Mouse (Mus musculus) granulocyte monocyte progenitor cell, adult 5-6 weeks (primary cell): ENCODE data around the gene Cdc14b. TPM values are rescaled to one million over a fixed set of nuclear protein-coding genes. Genes with fewer than 3 reads are reported as not detected.

ENCODE experiments used
- ATAC-seq: replicated peaks from 2 replicates; pipeline ENCODE4 v1.8.0; 2016; ENCODE audit warnings: mild to moderate bottlenecking, moderate TSS enrichment, inconsistent platforms; ENCODE audit not compliant: poor library complexity, severe bottlenecking
- total RNA-seq, 2 experiments: library from RNA; stranded (forward) in 1 of 2; stranded (reverse) in 1 of 2; fragments of 200-712, 200-1000 nt in 1 of 2; fragments of >200 nt in 1 of 2; fragmentation: Nextera tagmentation in 1 of 2; gene quantifications; 2 replicates each; pipeline ENCODE4 v1.2.3; 2014 to 2017

Gene Cdc14b
- total RNA-seq, 2 experiments from 2014 or later: 0.97 to 2.1 TPM

DNA sequence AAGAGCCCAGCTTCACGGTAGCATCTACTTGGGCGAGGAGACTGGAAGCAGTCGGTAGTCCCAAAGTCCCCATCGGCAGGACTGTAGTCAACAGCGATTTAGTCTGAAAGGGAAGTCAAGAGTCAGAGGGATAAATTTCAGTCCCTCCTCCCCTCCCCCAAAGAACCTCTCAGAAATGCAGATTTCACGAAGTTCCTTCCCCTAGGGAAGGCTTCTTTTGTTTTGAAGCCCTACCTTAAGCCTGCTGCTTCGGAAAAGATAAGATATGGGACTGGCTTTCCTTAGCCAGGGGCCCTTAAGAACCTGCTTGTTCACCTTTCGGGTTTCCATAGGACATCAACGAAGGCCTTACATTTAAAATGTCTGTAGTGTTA is 651 bp upstream of the Cdc14b start:
- ATAC-seq: peak; percentile 19

GRCm38 (mm10) chr13:64273891-64274844 is 922 bp downstream of the Cdc14b start:
- peak; percentile 23 for ATAC-seq

GRCm38 (mm10) chr13:64273352-64273751 is 1.7 kb downstream of the Cdc14b start:
- no peak for ATAC-seq

DNA sequence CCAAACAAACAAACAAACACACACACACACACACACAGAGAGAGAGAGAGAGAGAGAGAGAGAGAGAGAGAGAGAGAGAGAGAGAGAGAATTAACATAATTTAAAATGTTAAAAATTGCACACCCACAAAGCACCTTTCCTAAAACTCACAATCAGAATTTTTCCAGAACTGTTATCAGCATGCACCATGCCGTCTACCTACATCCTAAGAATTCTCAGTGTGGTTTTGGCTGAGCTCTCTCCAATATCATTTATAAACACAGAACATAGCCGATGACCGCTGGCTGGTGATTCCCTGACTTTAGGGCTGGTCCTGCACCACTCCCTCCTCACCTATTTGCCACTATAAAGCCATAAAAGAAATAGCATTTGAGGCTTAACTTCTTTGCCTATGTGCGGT is 6.7 kb downstream of the Cdc14b start:
- no peak for ATAC-seq

- ATAC-seq: no peak
These were observed 7.9 kb downstream of the Cdc14b start for GRCm38 (mm10) chr13:64267151-64267550.

GRCm38 (mm10) chr13:64264586-64264985 is 10.5 kb downstream of the Cdc14b start:
- no peak for ATAC-seq

- no peak for ATAC-seq
These were observed 15.2 kb downstream of the Cdc14b start for GRCm38 (mm10) chr13:64259903-64260302.

DNA sequence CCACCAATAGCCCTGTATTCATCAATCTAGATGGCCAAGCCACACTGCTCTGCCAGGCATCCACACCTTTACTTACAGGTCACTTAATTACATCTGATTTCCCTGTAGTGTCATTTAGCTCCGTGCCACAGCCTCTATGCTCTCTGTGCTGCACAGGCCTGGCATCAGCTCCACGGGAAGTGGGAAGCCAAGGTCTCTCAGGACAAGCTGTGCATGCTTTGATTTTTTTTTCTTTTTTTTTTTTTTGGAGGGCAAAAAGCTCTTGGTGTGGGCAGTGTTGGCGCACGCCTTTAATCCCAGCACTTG is 16.6 kb downstream of the Cdc14b start:
- ATAC-seq: no peak

DNA sequence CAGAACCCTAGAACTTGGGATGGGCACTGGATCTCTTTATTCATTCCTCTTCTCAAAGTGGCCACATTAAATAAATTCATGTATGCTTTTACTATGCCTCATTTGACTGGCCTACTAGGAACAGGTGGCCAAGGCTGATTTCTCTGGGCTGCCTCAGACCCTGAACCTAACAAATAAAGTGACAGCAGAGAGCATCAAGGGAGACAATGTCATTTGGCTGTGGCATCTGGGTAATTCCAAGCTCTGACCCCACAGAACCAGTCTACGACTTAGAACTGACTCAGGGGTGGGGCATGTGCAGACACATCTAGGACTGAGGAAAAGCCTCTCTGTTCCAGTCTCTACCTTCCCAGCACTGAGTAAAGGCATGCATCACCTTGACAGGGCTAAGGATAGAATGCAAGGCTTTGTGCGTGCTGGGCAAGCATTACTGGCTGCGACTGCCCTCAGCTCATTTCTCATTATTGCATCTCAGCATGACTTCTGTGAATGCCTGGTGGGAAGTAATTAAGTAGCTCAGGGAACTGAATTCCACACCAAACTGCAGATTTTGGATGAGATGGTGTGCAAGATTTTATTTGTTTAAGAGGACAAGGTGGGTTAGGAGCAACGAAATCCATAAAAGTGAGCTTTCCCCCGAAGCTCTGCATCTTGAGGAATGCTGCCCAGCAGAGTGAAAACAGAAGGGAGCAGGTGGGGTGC is 17.1 kb downstream of the Cdc14b start:
- no peak for ATAC-seq

GRCm38 (mm10) chr13:64257010-64257813 is 17.9 kb downstream of the Cdc14b start:
- ATAC-seq: peak; percentile 56

DNA sequence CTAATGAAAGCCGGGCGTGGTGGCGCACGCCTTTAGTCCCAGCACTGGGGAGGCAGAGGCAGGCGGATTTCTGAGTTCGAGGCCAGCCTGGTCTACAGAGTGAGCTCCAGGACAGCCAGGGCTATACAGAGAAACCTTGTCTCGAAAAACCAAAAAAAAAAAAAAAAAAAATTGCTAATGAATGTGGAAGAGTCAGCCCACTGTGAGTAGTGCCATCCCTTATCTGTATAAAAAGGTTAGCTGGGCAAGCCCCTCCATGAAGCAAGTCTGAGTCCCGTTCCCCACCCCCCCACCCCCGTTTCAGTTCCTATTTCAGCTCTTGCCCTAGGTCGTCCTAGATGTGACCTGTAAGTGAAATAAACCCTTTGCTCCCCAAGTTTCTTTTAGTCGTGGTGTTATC is 20.9 kb downstream of the Cdc14b start:
- peak; percentile 34; the same call in 1 of the 2 replicates for ATAC-seq

DNA sequence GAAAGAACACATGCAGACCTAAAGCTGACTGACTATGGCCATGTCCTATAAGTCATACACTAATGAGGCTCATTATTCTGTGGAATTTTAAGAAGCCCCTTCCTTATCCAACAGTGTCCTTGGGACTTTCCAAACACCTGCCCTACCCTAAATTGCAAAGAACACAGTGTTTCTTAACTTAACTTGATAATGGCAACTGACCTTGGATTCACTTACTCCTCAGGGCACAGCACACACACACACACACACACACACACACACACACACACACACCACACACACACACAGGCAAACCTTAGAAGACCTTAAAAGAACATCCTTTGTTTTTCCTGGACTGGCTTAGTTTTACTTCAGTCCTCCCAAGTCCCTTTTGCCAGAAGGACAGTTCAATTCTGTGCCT is 21.4 kb downstream of the Cdc14b start:
- ATAC-seq: no peak

GRCm38 (mm10) chr13:64252147-64252546 is 22.9 kb downstream of the Cdc14b start:
- ATAC-seq: peak; percentile 14; the same call in 1 of the 2 replicates

GRCm38 (mm10) chr13:64250363-64250762 is 24.7 kb downstream of the Cdc14b start:
- ATAC-seq: no peak

DNA sequence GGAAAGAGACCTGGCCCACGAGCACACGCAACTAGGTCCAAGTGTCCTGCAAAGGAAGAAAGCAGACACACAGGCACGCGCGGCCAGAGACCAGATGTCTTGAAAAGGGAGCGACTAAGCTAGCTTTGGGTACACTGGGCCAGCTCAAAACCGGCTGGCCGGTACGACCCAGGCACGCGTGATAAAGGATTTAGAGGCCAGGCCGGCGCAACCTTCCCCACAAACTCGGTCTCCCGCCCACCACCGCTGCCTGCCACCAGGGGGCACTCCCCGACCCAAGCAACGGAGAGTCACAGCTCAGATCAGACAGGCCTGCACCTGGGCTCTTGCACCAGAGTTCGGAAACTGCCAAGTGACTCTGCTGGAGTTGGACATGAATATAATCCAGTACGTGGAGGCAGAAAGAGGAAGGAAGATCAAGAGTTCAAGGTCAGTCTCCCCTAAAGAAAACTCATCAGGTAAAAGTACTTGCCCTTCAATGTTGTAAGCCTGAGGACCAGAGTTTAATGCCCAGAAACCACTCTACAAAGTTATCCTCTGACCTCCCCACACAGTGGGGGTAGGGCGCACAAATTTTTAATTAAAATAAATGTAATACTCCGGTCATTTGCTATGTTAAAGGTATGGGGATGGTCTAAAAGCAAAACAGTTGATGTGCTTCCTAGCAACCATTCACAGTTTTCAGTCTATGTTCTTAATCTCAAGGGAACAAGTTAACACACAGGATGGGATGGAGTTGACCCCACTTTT is 26.1 kb downstream of the Cdc14b start:
- peak; percentile 92 for ATAC-seq

DNA sequence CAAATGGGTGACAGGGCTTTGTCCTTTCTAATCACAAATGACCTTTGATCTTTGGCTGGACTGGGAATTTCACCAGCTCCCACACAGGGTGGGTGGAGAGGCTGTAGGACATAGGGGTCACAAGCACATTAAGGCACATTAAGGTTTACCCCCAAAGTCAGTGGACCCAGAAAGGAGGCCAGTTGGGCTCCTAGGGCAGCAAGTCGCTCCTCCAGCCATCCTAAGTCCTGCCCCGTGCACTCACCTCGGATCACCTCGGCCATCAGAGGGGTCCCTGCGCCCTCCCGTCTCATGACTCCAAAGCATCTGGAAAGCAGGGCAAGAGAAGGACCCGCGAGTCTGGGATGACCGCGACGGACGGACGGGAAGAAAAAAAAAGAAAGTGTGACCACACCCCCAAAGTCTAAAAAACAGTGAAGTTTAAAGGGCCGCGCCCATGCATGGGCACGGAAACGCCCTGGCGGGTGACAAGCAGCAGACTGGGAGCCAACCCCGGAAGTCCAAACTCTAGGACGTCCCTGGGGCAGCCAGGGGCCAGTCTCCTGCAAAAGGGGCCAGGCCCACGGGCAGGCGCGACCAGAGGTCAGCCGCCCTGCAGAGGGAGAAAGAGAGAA is 26.8 kb downstream of the Cdc14b start:
- ATAC-seq: peak; percentile 84

DNA sequence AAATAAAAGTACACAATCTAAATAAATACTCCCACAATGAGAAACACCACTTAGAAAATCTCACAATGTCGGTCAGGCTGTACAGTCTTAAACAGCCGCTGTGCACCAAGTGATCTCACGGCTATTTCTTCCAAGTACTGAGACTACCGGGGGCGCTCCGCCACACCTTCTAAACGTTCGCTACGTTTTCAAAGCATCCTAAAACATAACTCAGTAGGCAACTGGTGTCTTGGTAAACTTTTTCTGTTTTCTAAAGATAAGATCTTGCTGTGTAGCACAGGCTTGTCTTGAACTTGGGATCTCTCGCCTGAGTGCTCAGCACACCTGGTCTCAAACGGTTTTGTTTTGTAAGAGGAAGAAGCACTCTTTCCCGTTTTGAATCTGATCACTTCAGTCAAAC is 29.0 kb downstream of the Cdc14b start:
- ATAC-seq: no peak

DNA sequence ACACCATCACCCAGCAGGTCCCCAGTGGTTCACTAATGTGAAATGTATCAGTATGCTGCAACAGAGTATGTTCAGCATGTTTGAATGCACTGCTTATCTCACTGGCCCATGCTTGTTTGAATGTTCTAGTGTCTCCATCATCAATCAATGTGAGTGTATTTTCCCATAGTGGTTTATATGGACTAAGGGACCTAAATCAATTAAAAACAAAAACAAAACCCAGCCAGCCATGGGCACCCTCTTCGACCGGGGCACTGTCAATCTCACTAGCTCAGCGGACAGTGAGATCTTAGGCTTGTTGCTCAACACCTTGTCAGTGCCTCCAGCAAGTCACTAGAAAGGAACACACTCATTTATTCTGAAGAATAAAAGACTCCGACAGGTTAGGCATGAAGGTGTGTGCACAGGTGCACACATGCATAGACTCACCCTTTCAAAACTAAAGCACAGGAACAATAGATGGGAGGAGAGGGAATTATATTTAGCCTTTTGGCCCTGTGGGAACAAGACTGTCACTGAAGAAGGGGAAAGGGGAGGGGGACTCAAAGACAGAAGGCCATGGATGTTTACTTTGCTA is 30.3 kb downstream of the Cdc14b start:
- ATAC-seq: no peak

- ATAC-seq: no peak
These were observed 32.4 kb downstream of the Cdc14b start for GRCm38 (mm10) chr13:64242721-64243120.
